Mouse (Mus musculus): ENCODE results near the gene Gm5868.

GRCm38 (mm10) chr5:72636576-72636975 is 49.2 kb upstream of the Gm5868 start:
- TF ChIP-seq EP300 (IDR thresholded peaks at IDR 0.05; ENCODE audit: insufficient read depth, low read depth, low read length): no peak
- no peak for TF ChIP-seq CTCF (IDR thresholded peaks at IDR 0.05)
